Mouse (Mus musculus): ENCODE results near the gene Gnat2. TPM values are rescaled to one million over a fixed set of nuclear protein-coding genes. Genes with fewer than 3 reads are reported as not detected.
A peak's percentile ranks its signal among the peaks of the same experiment; 100 is the strongest.

Gnat2 gene
- total and polyA plus RNA-seq, 3 experiments = 11.2 to 17.5 (median 13.3) TPM

- no peak for TF ChIP-seq ZNF384 (IDR thresholded peaks at IDR 0.05; ENCODE audit: low read depth, low read length)
- TF ChIP-seq HCFC1 (IDR thresholded peaks at IDR 0.05; ENCODE audit: low read depth, low read length) = no peak
- TF ChIP-seq E2F4 (IDR thresholded peaks at IDR 0.05; ENCODE audit: insufficient replicate concordance, low read depth, low read length) = no peak
- no peak for TF ChIP-seq NRF1 (IDR thresholded peaks at IDR 0.05; ENCODE audit: low read depth, low read length)
- TF ChIP-seq ETS1 (conservative IDR thresholded peaks at IDR 0.05; ENCODE audit: low read depth, low read length) = no peak
- TF ChIP-seq MEF2A (IDR thresholded peaks at IDR 0.05; ENCODE audit: borderline replicate concordance, low read depth, low read length) = no peak
- no peak for TF ChIP-seq POLR2AphosphoS2 (IDR thresholded peaks at IDR 0.05; ENCODE audit: low read depth, low read length)
- no peak for TF ChIP-seq ZC3H11A (IDR thresholded peaks at IDR 0.05; ENCODE audit: low read depth, low read length)
- no peak for TF ChIP-seq USF2 (conservative IDR thresholded peaks at IDR 0.05; ENCODE audit: low read depth, low read length)
- TF ChIP-seq PAX5 (IDR thresholded peaks at IDR 0.05; ENCODE audit: low read length) = no peak
- TF ChIP-seq MXI1 (IDR thresholded peaks at IDR 0.05; ENCODE audit: low read depth, low read length) = no peak
- no peak for TF ChIP-seq RCOR1 (conservative IDR thresholded peaks at IDR 0.05; ENCODE audit: low read depth, low read length)
- TF ChIP-seq MAFK (IDR thresholded peaks at IDR 0.05; ENCODE audit: insufficient replicate concordance, low read length) = no peak
- TF ChIP-seq IRF4 (IDR thresholded peaks at IDR 0.05; ENCODE audit: low read depth, low read length) = no peak
- no peak for TF ChIP-seq MAZ (IDR thresholded peaks at IDR 0.05; ENCODE audit: low read depth, low read length)
- dilution Hi-C loops (cut with MboI; ENCODE audit: extremely low pct_ligation_motif_present, extremely low pct_unique_long_range_greater_than_20kb, low sequenced_read_pairs) (no loop called here), in situ Hi-C loops (cut with MboI; ENCODE audit: low pct_ligation_motif_present, low pct_unique_long_range_greater_than_20kb, low sequenced_read_pairs) (loop anchor here (5.0 kb wide), 1 partner anchor 62 kb away; the partner anchor contains the start of gene Gnai3)
- peak overlapping the region; percentile 22; the same call in 1 of the 2 replicates for H3K27ac ChIP-seq (ENCODE audit: insufficient read depth, low read depth)
- H3K4me1 ChIP-seq (ENCODE audit: control insufficient read depth in 1 of 2, insufficient read depth in 2 of 2) = peaks cover 27 to 53% of the 10 kb centered on the region in 2 experiments
- DNase-seq (ENCODE audit: extremely low read depth) = no peak
- H3K4me2 ChIP-seq (ENCODE audit: insufficient read depth, low read depth, poor library complexity, severe bottlenecking) = peak overlapping the region; percentile 79
- H3K4me3 ChIP-seq (replicated peaks in 1 of 3; ENCODE audit: low read depth in 2 of 3, low read length in 2 of 3, poor library complexity in 1 of 3) = peak overlapping the region; percentile 73 to 92 (median 91)
- H3K27me3 ChIP-seq (replicated peaks) = no peaks in the 10 kb centered on the region
- peaks cover 12 to 51% of the 10 kb centered on the region in 2 experiments for H3K36me3 ChIP-seq (replicated peaks in 1 of 2; ENCODE audit: control insufficient read depth in 1 of 2, insufficient read depth in 1 of 2, low read length in 1 of 2)
- peak overlapping the region; percentile 55 for H3K9ac ChIP-seq (ENCODE audit: insufficient read depth, low read depth)
- H3K79me2 ChIP-seq (replicated peaks; ENCODE audit: control insufficient read depth, extremely low read depth, insufficient read depth, poor library complexity, severe bottlenecking) = peaks cover 50% of the 10 kb centered on the region
- no peaks in the 10 kb centered on the region for H3K9me3 ChIP-seq (replicated peaks; ENCODE audit: low read length)
These were observed 7.8 kb upstream of the Gnat2 start for GRCm38 (mm10) chr3:108084767-108085270.

- no peaks in the 10 kb centered on the region for H3K9me3 ChIP-seq (replicated peaks; ENCODE audit: low read length)
- peak; percentile 63; the same call in 1 of the 2 replicates for TF ChIP-seq IRF4 (IDR thresholded peaks at IDR 0.05; ENCODE audit: low read depth, low read length)
- TF ChIP-seq TBP (conservative IDR thresholded peaks at IDR 0.05; ENCODE audit: low read depth, low read length) = no peak
- peak; percentile 58 for TF ChIP-seq POLR2A (IDR thresholded peaks at IDR 0.05; ENCODE audit: low read depth, low read length)
- peak; percentile 91 for TF ChIP-seq ELF1 (IDR thresholded peaks at IDR 0.05; ENCODE audit: low read depth, low read length)
- TF ChIP-seq MAX (IDR thresholded peaks at IDR 0.05; ENCODE audit: low read length) = 0 out of 2 replicates have a peak, but pooled peaks have one; percentile 39
- peak; percentile 69 for TF ChIP-seq SIN3A (IDR thresholded peaks at IDR 0.05; ENCODE audit: low read length)
- TF ChIP-seq NELFE (IDR thresholded peaks at IDR 0.05; ENCODE audit: low read depth, low read length) = 0 out of 2 replicates have a peak, but pooled peaks have one; percentile 50
- peak; percentile 69 for TF ChIP-seq HCFC1 (IDR thresholded peaks at IDR 0.05; ENCODE audit: low read depth, low read length)
- TF ChIP-seq MXI1 (IDR thresholded peaks at IDR 0.05; ENCODE audit: low read depth, low read length) = peak; percentile 89
- peak; percentile 90 for TF ChIP-seq MAZ (IDR thresholded peaks at IDR 0.05; ENCODE audit: low read depth, low read length)
- TF ChIP-seq KAT2A (IDR thresholded peaks at IDR 0.05; ENCODE audit: insufficient replicate concordance, low read length) = 0 out of 2 replicates have a peak, but pooled peaks have one; percentile 43
- peak; percentile 59; the same call in 1 of the 2 replicates for TF ChIP-seq ZMIZ1 (IDR thresholded peaks at IDR 0.05; ENCODE audit: low read depth, low read length)
- no peak for TF ChIP-seq RCOR1 (conservative IDR thresholded peaks at IDR 0.05; ENCODE audit: low read depth, low read length)
- TF ChIP-seq BHLHE40 (IDR thresholded peaks at IDR 0.05; ENCODE audit: low read depth, low read length) = peak; percentile 36; the same call in 1 of the 2 replicates
- TF ChIP-seq MAFK (IDR thresholded peaks at IDR 0.05; ENCODE audit: insufficient replicate concordance, low read length) = no peak
- TF ChIP-seq NRF1 (IDR thresholded peaks at IDR 0.05; ENCODE audit: low read depth, low read length) = 0 out of 2 replicates have a peak, but pooled peaks have one; percentile 13
- TF ChIP-seq ZKSCAN1 (IDR thresholded peaks at IDR 0.05; ENCODE audit: borderline replicate concordance, low read depth, low read length) = no peak
- TF ChIP-seq CHD2 (IDR thresholded peaks at IDR 0.05; ENCODE audit: low read length) = 0 out of 2 replicates have a peak, but pooled peaks have one; percentile 65
- TF ChIP-seq TCF12 (IDR thresholded peaks at IDR 0.05; ENCODE audit: low read depth, low read length) = peak; percentile 64
- peak overlapping the region; percentile 79 for H3K4me2 ChIP-seq (ENCODE audit: insufficient read depth, low read depth, poor library complexity, severe bottlenecking)
- peaks cover 7 to 46% of the 10 kb centered on the region in 2 experiments for H3K36me3 ChIP-seq (replicated peaks in 1 of 2; ENCODE audit: control insufficient read depth in 1 of 2, insufficient read depth in 1 of 2, low read length in 1 of 2)
- peak overlapping the region; percentile 22; the same call in 1 of the 2 replicates for H3K27ac ChIP-seq (ENCODE audit: insufficient read depth, low read depth)
- dilution Hi-C loops (cut with MboI; ENCODE audit: extremely low pct_ligation_motif_present, extremely low pct_unique_long_range_greater_than_20kb, low sequenced_read_pairs) (no loop called here), in situ Hi-C loops (cut with MboI; ENCODE audit: low pct_ligation_motif_present, low pct_unique_long_range_greater_than_20kb, low sequenced_read_pairs) (no loop called here)
- peak overlapping the region; percentile 55 for H3K9ac ChIP-seq (ENCODE audit: insufficient read depth, low read depth)
- peaks cover 27 to 57% of the 10 kb centered on the region in 2 experiments for H3K4me1 ChIP-seq (ENCODE audit: control insufficient read depth in 1 of 2, insufficient read depth in 2 of 2)
- peak; percentile 92 for DNase-seq (ENCODE audit: extremely low read depth)
- peak overlapping the region; percentile 73 to 92 (median 91) for H3K4me3 ChIP-seq (replicated peaks in 1 of 3; ENCODE audit: low read depth in 2 of 3, low read length in 2 of 3, poor library complexity in 1 of 3)
- peaks cover 50% of the 10 kb centered on the region for H3K79me2 ChIP-seq (replicated peaks; ENCODE audit: control insufficient read depth, extremely low read depth, insufficient read depth, poor library complexity, severe bottlenecking)
- H3K27me3 ChIP-seq (replicated peaks) = no peaks in the 10 kb centered on the region
These were observed 7.3 kb upstream of the Gnat2 start for GRCm38 (mm10) chr3:108085281-108085720.

All from CH12.LX (cell line).